Mouse (Mus musculus) layer of hippocampus, adult 11-12 months (tissue): ENCODE measurements around the gene Sox21.
A peak's percentile ranks its signal among the peaks of the same experiment; 100 is the strongest.

Source experiments
- DNase-seq: peaks from one replicate; pipeline ENCODE4 v3.0.0; 2022; ENCODE audit warnings: low spot score

Sox21 gene

GRCm38 (mm10) chr14:118225061-118225743 lies 11.6 kb downstream of the Sox21 start:
- DNase-seq = no peak

DNA sequence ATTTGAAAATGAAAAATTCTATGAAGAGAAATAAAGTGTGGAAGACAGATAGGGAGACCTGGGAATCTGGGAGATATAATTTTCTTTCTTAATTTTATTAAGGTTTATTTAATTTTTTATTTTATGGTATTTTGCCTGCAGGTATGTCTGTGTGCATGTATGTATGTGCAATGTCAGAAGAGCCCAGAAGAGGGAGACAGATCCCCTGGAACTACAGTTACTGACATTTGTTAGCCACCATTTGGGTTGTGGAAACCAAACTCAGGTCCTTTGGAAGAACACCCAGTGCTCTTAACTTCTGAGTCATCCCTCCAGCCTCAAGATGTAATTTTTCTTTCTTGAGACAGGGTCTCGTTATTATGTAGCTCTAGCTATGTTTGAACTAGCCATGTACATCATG lies 15.9 kb downstream of the Sox21 start:
- DNase-seq = no peak

DNA sequence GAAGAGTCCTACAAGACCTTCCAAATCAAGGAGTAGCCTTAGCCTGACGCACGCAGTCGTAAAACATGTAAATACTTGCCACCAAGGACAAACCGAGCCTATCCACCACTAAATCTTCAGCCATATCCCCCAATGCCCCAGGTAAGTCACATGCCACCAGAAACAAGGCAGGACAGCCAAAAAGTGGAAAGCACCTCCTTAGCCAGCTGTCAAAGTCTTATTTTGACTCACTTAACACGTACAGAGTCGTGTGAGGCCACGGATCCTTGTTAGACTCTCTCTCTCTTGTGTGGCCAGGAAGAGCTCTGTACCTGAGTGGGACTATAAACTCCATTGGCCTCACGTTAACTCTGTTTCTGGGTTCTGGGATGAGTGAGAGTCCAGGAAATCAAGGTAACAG lies 20.0 kb downstream of the Sox21 start:
- DNase-seq = no peak

GRCm38 (mm10) chr14:118212188-118212804 lies 24.5 kb downstream of the Sox21 start:
- DNase-seq = no peak

DNA sequence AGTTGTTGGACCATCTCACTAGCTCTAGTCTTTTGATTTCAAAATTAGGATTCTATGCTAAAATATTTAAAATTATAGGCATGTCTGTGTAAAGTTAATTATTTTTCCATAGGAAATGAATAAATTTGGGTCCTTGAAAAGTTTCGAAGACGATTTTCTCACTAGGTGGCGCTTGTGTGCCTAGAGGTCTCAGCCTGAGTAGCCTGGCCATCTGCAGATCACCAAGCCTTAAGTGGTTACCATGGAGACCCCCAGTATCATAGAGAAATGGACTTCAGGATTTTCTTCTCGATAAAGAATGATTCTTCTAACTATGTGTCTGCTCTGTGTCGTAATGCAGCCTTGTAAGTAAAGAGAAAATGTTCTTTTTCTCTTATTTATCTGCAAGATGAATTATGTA lies 27.2 kb downstream of the Sox21 start:
- peak; percentile 49 for DNase-seq

- DNase-seq = no peak
Observed at GRCm38 (mm10) chr14:118207347-118207746, 29.5 kb downstream of the Sox21 start.

GRCm38 (mm10) chr14:118203031-118203430 lies 33.8 kb downstream of the Sox21 start:
- DNase-seq = no peak

DNA sequence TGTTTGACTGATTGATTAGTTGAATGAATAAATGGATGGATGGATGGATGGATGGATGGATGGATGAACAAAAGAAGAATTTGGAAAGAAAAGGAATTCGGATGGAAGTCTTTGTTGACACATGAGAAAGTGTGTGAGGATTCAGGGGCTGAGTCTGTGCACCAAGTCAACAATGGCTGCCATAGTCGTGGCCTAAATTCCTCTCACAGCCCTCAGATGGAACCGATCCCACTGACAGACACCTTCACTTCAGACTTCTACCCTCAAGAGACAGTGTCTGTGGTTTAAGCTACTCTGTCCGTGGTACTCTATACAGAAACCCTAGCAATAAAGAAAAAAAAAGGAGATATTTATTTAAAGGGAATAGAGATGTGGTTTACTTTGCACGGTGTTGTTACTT lies 34.8 kb downstream of the Sox21 start:
- DNase-seq = no peak

DNA sequence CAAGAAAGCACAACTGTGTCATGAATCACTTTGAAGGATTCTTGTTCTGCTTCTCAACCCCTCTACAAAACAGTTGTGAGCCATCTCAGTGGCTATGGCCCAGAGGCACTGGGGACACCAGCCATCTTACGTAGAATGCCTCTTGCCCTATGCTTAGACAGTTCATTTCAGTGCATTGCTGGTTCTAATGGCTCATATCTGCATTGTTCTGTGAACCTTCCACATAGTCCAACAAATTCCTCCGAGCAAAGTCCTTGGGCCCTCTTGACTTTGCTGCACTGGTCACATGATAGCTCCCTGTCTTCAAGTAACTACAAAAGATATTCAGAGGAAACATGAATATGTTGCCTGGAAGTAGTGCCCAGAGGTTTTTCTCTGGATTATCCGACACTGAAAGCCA lies 36.1 kb downstream of the Sox21 start:
- no peak for DNase-seq

DNA sequence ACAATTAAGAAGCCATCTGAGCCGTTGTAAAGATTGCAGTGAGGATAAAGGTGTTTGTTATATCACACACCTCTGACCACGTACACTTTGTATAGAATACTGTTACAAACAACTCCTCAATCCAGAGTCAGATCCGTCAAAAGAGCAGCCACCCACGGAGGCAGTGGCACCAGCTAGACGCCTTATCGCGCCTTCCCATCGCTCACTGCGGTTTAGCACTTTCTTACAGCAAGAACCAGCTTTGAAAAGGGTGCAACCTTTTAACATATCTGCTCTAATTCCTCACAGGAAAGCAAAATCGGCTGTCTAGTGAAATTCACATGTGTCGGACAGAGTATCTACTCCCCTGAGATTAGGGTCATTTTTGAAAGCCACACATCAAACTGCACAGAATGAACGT lies 39.8 kb downstream of the Sox21 start:
- no peak for DNase-seq

DNA sequence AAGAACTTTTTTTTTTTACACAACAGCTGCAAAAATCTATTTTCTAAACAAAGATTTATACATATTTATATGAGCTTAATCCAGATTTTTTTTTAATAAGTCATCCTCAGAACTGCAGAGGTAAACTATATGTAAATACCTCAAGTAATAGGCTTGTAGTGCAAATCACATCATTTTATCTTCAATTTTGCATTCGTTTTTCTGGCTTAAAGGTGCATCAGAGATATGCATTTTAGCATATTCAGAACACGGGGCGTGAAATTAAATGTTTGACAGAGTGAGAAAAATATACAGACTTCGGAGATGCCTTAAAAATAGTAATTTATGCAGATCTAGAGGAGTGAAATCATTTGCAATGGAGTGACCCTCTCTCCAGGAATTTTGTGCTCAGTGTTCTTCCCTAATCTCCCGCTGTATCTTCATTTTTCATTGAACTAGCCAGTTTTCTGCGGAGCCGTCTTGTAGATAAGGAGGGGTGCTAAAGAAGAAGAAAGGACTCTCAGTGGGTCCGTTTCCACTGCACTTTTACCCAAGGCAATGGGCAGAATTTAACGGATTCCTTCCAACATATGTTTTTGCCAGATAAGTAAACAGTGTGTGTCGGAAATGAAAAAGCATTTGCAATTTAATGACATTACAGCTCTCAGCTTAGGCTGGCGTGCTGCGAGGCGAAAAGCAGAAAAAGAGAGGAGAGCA lies 42.5 kb downstream of the Sox21 start:
- DNase-seq = no peak

- DNase-seq = no peak
Observed at GRCm38 (mm10) chr14:118193663-118194062, 43.2 kb downstream of the Sox21 start.

GRCm38 (mm10) chr14:118193001-118193628 lies 43.7 kb downstream of the Sox21 start:
- no peak for DNase-seq

GRCm38 (mm10) chr14:118191442-118191841 lies 45.4 kb downstream of the Sox21 start:
- no peak for DNase-seq
